Mouse (Mus musculus): ENCODE results near the gene Spen. TPM values are rescaled to one million over a fixed set of nuclear protein-coding genes. Genes with fewer than 3 reads are reported as not detected.

Gene Spen
- total RNA-seq, 4 experiments from 2014 or later, result 53.0 to 94.3 (median 63.4) TPM

GRCm38 (mm10) chr4:141471491-141471890, 66.9 kb downstream of the Spen start:
- no peak for DNase-seq

GRCm38 (mm10) chr4:141469343-141469742, 69.1 kb downstream of the Spen start:
- DNase-seq, result no peak

GRCm38 (mm10) chr4:141468576-141468975, 69.8 kb downstream of the Spen start:
- DNase-seq, result no peak

- DNase-seq, result no peak
These were observed 70.8 kb downstream of the Spen start for GRCm38 (mm10) chr4:141467581-141467927.

DNA sequence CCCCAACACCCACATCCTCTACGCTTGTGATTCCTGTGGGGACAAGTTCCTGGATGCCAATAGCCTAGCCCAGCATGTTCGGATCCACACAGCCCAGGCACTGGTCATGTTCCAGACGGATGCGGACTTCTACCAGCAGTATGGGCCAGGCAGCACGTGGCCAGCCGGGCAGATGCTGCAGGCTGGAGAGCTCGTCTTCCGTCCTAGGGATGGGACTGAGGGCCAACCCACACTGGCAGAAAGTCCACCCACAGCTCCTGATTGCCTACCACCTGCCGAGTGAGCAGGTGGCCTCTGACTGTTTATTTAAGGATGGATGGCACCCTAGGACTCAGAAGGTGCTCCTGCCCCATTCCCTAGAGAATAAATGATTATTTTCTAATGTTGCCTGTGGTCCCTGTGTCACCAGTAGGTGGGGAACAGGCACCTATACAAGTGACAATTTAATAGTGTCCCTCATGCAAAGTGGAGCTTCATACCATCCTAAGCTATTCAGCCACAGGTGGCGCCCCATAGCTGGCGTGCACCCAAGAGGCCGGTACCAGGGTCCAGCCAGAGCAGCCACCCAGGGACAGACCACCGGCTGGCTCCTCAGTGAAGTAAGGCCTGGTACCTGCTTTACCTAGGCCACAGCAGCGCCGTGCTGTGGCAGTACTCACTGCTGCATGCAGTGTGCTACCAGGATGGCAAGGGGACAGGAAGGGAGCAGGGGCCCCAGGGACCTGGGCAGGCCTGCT, 71.4 kb downstream of the Spen start:
- no peak for DNase-seq

DNA sequence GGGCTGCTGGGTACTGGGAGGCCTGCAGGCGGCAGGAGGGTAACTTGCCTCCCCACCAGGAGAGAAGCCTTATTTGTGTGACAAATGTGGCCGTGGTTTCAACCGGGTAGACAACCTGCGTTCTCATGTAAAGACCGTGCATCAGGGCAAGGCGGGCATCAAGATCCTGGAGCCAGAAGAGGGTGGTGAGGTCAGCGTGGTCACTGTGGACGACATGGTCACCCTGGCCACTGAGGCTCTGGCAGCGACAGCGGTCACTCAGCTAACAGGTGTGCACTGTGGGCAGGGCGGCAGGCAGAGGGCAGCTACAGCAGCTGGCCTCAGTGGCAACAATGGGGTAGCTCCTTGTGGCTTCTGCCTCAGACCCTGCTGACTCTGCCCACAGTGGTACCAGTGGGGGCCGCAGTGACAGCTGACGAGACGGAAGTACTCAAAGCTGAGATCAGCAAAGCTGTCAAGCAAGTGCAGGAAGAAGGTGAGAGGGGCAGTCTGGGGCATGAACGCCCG, 72.1 kb downstream of the Spen start:
- no peak for DNase-seq

GRCm38 (mm10) chr4:141465512-141466288, 72.7 kb downstream of the Spen start:
- no peak for DNase-seq

- DNase-seq, result no peak
These were observed 73.7 kb downstream of the Spen start for GRCm38 (mm10) chr4:141464722-141465121.

DNA sequence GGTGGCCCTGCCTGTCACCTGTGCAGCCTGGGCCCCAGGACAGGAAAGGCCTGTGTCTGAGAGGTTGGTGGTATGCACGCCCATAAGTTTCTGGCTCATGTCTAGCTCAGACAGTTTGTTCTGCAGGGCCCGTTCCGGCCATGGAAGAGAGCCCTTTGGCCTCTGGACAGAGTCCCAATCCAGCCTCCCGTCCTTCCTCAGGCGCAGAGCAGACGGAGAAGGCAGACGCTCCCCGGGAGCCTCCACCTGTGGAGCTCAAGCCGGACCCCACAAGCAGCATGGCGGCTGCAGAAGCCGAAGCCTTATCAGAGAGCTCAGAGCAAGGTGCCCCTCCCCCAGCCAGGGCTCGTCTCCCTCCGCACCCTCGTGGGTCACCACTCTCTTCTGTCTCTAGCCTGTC, 74.9 kb downstream of the Spen start:
- no peak for DNase-seq

DNA sequence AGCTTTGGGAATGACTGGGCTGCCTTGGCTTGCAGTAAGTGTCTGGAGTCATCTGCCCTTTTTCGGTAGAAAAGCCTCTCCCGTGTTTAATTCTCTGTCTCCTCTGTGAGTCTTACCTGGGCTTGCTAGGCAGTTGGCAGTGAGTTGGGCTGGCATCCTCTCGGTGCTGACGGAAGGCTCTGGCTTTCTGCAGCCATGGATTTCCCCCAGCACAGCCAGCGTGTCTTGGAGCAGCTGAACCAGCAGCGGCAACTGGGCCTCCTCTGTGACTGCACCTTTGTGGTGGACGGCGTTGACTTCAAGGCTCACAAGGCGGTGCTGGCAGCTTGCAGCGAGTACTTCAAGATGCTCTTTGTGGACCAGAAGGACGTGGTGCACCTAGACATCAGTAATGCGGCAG, 76.8 kb downstream of the Spen start:
- DNase-seq, result no peak

DNA sequence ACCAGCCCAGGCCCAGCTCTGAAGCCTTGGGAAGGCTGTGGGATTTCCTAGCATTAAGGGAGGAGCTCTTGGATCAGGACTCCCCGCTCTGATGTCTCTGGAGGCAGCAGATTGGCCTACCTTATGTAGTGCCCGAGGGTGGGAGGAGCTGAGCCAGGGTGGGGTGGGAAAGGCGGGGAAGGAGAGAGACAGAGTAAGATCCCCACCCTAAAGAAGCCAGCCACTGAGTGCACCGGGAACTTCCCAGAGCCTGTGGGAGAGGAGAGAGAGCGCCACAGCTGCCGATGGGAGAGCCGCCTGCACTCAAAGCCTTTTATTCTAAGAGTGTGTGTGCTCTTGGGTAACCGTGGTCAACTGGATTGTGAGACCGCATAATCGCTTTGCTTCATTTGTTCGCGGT, 77.3 kb downstream of the Spen start:
- DNase-seq, result no peak

DNA sequence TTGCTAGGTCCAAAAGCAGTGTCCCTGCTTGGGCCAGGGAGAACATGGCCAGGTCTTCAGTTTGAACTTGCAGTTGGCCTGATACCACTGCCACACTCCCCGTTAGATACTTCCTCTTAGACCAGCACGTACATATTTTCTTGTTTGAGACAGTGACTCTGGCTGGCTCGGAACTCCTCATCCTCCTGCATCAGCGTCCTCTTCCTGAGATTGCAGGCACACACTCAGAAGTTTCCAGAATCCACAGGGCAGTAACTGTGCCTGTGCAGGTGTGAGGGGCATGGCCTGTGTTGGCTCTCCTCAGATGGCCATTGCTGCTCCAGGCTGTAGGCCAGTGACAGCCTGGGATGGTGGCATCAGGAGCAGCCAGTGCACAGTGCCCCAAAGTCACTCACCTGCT, 77.9 kb downstream of the Spen start:
- DNase-seq, result no peak

- DNase-seq, result no peak
These were observed 78.6 kb downstream of the Spen start for GRCm38 (mm10) chr4:141459766-141460165.

- no peak for DNase-seq
These were observed 79.5 kb downstream of the Spen start for GRCm38 (mm10) chr4:141458888-141459287.

GRCm38 (mm10) chr4:141458236-141458635, 80.2 kb downstream of the Spen start:
- DNase-seq, result no peak

- no peak for DNase-seq
These were observed 82.0 kb downstream of the Spen start for GRCm38 (mm10) chr4:141456193-141456938.

DNA sequence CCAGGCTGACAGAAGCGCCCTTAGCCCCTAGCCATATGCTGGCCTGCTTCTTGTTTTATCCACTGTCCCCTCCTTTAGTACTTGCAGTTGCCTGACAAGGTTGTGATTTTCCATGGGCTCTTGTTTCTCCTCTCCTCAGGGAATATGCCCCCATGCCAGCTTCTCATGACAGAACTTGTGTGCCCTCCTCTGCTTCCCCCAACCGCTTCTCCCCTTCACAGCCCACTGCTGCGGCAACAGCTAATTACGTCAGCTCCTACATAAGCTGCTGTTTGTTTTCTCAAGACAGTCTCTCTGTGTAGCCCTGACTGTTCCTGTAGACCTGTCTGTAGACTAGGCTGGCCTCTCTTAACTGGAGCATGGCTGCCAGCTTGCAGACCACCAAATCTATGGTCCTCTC, 82.9 kb downstream of the Spen start:
- DNase-seq, result no peak

- DNase-seq, result no peak
These were observed 83.6 kb downstream of the Spen start for GRCm38 (mm10) chr4:141454581-141455350.

- DNase-seq, result peak; percentile 42
These were observed 86.4 kb downstream of the Spen start for GRCm38 (mm10) chr4:141451916-141452450.

- DNase-seq, result no peak
These were observed 87.1 kb downstream of the Spen start for GRCm38 (mm10) chr4:141451251-141451650.

- no peak for DNase-seq
These were observed 92.2 kb downstream of the Spen start for GRCm38 (mm10) chr4:141446211-141446610.

GRCm38 (mm10) chr4:141445328-141445720, 93.1 kb downstream of the Spen start:
- DNase-seq, result no peak
